Mouse (Mus musculus): ENCODE measurements around the gene Pappa2. TPM values are rescaled to one million over a fixed set of nuclear protein-coding genes. Genes with fewer than 3 reads are reported as not detected.

Gene Pappa2
- polyA plus RNA-seq, 1 experiment from 2014 or later: 0.29 TPM

DNA sequence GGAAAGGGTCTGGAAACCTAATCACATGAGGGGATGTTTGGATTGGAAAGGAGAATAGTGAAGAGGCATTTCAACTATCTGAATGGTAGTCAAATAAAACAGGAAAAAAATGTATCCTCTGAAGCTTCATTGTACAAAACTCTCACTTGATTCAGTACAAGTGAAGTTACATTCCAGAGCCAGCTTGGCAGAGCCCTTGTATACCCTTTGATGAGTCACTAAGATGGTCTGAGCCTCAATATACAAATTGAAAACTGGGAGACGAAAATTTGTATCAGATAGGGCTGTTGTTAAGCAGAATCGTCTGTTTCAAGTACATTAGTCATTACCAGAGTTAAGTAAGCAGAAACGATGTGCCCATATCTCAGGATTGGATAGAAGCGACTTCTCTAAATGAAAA, 143.1 kb downstream of the Pappa2 start:
- H3K4me2 ChIP-seq: no peak overlapping the region
- no peak overlapping the region for H3K27ac ChIP-seq
- no peaks in the 10 kb centered on the region for H3K27me3 ChIP-seq
- ATAC-seq (replicated peaks; ENCODE audit: insufficient number of reproducible peaks, insufficient read depth, low FRiP score, low read depth): no peak
- no peaks in the 10 kb centered on the region for H3K9me3 ChIP-seq (replicated peaks)
- H3K9ac ChIP-seq: no peak overlapping the region
- no peaks in the 10 kb centered on the region for H3K36me3 ChIP-seq
- no peak overlapping the region for H3K4me3 ChIP-seq
- H3K4me1 ChIP-seq (replicated peaks): no peaks in the 10 kb centered on the region
- 68% methylated on average over 4 of the region's 4 CpGs for WGBS

DNA sequence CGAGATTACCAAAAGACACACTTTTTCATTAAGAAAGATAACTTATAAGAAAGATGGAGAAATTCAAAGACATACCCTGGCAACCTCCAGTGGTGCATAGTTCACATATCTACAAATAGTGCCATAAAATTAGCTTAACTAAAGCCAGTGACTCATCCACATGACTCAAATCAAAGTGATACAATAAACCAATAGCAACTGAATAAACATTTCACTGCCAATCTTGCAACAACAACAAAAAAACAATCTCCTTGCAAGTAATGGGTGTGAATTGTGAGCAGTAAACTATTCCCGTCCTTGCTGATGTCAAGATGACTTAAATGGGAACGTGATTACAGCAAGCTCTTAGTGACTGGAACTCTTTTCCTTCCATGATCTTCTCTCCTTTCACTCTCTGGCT, 150.1 kb downstream of the Pappa2 start:
- Histone ChIP-seq H3K9me3 (replicated peaks) (no peaks in the 10 kb centered on the region), H3K4me2 (no peak overlapping the region), H3K27me3 (no peaks in the 10 kb centered on the region), H3K27ac (no peak overlapping the region), H3K4me1 (replicated peaks) (no peaks in the 10 kb centered on the region), H3K4me3 (no peak overlapping the region), H3K9ac (no peak overlapping the region), H3K36me3 (no peaks in the 10 kb centered on the region)
- ATAC-seq (replicated peaks; ENCODE audit: insufficient number of reproducible peaks, insufficient read depth, low FRiP score, low read depth): no peak
- WGBS: 67% methylated on average over 3 of the region's 3 CpGs

DNA sequence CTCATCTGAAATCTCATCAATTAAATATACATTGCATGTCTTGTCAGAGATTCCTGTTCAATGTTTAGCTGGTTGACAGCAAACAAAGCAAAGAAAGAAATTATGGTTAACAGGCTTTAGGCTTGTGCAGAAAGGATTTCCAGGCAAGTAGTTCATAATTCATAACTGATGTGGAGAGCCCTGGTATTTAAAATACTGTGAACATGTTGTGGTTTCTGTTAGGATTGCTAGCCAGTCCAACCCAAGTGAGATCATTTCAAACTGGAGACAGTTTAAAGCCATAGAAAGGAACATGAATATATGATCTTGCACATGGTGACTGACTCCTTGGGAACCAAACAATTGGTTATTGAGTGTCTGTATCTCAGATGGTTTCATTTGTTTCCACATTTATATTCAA, 152.4 kb downstream of the Pappa2 start:
- Histone ChIP-seq H3K36me3 (no peaks in the 10 kb centered on the region), H3K27ac (no peak overlapping the region), H3K4me3 (no peak overlapping the region), H3K4me1 (replicated peaks) (no peaks in the 10 kb centered on the region), H3K9me3 (replicated peaks) (no peaks in the 10 kb centered on the region), H3K9ac (no peak overlapping the region), H3K4me2 (no peak overlapping the region), H3K27me3 (no peaks in the 10 kb centered on the region)
- no peak for ATAC-seq (replicated peaks; ENCODE audit: insufficient number of reproducible peaks, insufficient read depth, low FRiP score, low read depth)

DNA sequence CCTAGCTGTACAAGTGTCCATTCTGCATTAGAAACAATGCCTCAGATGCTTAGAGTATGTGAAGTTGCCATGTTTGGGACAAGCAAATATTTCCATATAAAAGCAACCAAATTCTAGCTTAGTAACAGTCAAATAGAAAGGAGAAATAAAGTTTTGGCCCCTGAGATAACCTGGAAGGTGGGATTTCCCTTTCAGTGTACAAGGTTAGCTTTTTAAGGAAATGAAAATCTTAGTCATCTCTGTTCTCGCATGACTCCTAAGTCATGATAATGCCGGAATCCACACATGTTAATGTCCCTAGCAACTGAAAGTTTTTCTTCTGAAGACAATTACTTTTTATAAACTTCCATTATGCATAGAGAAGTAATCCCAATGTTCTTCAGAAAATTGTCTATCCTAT, 160.6 kb downstream of the Pappa2 start:
- no peak overlapping the region for H3K4me3 ChIP-seq
- no peaks in the 10 kb centered on the region for H3K27me3 ChIP-seq
- H3K27ac ChIP-seq: no peak overlapping the region
- H3K9ac ChIP-seq: no peak overlapping the region
- H3K36me3 ChIP-seq: no peaks in the 10 kb centered on the region
- ATAC-seq (replicated peaks; ENCODE audit: insufficient number of reproducible peaks, insufficient read depth, low FRiP score, low read depth): no peak
- 83% methylated on average over 2 of the region's 2 CpGs for WGBS
- no peaks in the 10 kb centered on the region for H3K4me1 ChIP-seq (replicated peaks)
- no peaks in the 10 kb centered on the region for H3K9me3 ChIP-seq (replicated peaks)
- no peak overlapping the region for H3K4me2 ChIP-seq

DNA sequence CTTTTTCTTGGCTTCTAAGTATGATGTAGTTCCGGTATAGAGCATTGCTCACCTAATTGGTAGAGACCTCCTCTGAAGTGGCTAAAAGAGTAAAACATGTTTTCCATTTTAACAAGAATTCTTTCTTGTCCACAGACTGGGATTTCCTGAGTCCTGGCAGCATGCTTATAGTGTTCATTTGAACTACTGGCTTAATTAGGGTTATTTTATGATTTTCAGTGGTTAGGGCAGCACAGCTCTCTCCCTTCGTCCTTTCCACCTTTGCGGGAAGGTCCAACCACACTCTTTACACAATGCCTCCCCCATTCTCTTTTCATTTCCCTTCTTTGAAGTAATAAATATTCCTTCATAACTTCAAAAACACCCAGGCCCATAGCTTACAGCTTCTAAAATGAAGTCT, 163.8 kb downstream of the Pappa2 start:
- H3K4me1 ChIP-seq (replicated peaks): no peaks in the 10 kb centered on the region
- no peak overlapping the region for H3K9ac ChIP-seq
- no peaks in the 10 kb centered on the region for H3K9me3 ChIP-seq (replicated peaks)
- no peaks in the 10 kb centered on the region for H3K27me3 ChIP-seq
- H3K4me3 ChIP-seq: no peak overlapping the region
- no peaks in the 10 kb centered on the region for H3K36me3 ChIP-seq
- H3K4me2 ChIP-seq: no peak overlapping the region
- no peak for ATAC-seq (replicated peaks; ENCODE audit: insufficient number of reproducible peaks, insufficient read depth, low FRiP score, low read depth)
- no peak overlapping the region for H3K27ac ChIP-seq
- 83% methylated on average over 3 of the region's 3 CpGs for WGBS

DNA sequence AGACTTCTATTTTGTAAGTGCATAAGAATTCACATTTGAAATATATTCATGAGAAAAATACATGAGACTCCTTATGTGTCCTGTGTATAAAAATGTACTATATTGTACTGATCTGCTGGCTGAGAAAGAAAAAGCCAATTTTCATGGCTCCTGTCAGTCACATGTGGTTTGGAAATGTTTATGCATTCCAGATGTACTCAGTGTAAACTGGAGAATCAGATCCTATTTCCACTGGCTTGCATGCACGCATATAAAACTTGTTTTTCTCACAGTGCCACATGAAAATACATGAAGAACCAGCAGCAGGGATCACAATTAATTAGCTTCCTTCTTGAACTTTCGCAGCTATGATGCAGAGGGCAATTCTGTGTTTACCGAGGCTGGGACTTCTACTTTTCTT, 168.4 kb downstream of the Pappa2 start:
- no peaks in the 10 kb centered on the region for H3K9me3 ChIP-seq (replicated peaks)
- no peak overlapping the region for H3K27ac ChIP-seq
- no peaks in the 10 kb centered on the region for H3K36me3 ChIP-seq
- no peak for ATAC-seq (replicated peaks; ENCODE audit: insufficient number of reproducible peaks, insufficient read depth, low FRiP score, low read depth)
- no peaks in the 10 kb centered on the region for H3K4me1 ChIP-seq (replicated peaks)
- 80% methylated on average over 3 of the region's 3 CpGs for WGBS
- H3K4me3 ChIP-seq: no peak overlapping the region
- no peaks in the 10 kb centered on the region for H3K27me3 ChIP-seq
- H3K9ac ChIP-seq: no peak overlapping the region
- H3K4me2 ChIP-seq: no peak overlapping the region

DNA sequence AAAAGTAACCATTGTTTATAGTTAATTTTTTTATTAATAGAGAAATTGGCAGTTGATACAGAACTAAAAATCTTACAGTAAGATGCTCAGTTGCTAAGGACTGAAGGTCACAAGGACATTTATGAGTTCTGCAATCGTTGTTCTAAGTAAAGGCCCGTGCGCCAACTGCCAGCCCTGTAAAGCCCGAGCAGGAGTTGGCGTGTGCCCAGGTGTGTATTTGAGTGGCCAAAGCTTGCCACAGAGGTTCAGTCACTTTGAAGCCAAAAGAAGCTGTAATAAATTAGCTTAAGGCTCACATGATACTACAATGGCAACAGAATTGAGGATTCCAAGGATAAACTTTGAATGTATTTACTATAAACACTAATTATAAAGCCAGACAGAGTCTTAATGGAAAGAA, 204.8 kb downstream of the Pappa2 start:
- Histone ChIP-seq H3K36me3 (no peaks in the 10 kb centered on the region), H3K4me3 (no peak overlapping the region), H3K4me1 (replicated peaks) (0 out of 2 replicates have a peak, but pooled peaks cover 8% of the 10 kb centered on the region), H3K9ac (no peak overlapping the region), H3K9me3 (replicated peaks) (no peaks in the 10 kb centered on the region), H3K27me3 (no peaks in the 10 kb centered on the region), H3K27ac (no peak overlapping the region), H3K4me2 (no peak overlapping the region)
- WGBS: 78% methylated on average over 5 of the region's 5 CpGs
- no peak for ATAC-seq (replicated peaks; ENCODE audit: insufficient number of reproducible peaks, insufficient read depth, low FRiP score, low read depth)

DNA sequence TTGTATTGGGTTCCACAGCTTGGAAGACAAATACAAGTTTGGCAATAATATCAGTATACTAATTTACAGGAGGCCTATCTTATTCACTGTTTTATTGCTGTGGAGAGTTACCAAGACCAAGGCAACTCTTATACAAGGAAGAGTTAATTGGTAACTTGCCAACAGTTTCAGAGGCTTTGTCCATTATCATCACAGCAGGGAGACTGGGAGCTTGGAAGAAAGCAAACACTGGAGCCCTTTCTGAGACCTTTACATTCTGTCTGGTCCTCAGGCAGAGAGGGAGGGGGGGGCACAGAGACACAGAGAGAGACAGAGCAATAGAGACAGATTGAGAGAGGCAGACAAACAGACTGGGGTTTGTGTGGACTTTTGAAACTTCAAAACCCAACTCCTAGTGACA, 207.2 kb downstream of the Pappa2 start:
- no peak overlapping the region for H3K4me2 ChIP-seq
- no peaks in the 10 kb centered on the region for H3K9me3 ChIP-seq (replicated peaks)
- no peaks in the 10 kb centered on the region for H3K36me3 ChIP-seq
- no peak overlapping the region for H3K4me3 ChIP-seq
- no peaks in the 10 kb centered on the region for H3K27me3 ChIP-seq
- H3K4me1 ChIP-seq (replicated peaks): 0 out of 2 replicates have a peak, but pooled peaks cover 8% of the 10 kb centered on the region
- no peak overlapping the region for H3K9ac ChIP-seq
- ATAC-seq (replicated peaks; ENCODE audit: insufficient number of reproducible peaks, insufficient read depth, low FRiP score, low read depth): no peak
- H3K27ac ChIP-seq: no peak overlapping the region

DNA sequence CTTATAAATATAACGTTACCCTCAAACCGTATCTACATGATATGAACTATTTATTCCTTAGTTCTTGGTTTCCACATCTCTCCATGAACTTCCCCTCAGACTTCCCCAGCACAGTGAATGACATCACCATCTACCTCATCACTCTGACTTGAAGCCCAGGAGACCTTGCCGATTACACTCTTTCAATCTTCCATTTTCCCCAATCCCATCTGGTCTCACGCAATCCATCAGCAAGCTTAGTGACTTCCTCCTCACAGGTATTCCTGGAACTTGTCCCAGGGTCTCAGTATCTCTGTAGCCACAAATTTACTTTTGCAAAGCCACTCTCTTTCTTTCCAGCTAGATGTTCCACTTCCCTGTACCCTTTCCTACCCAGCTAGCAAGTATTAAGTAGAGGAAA, 209.5 kb downstream of the Pappa2 start:
- WGBS: 75% methylated on average over 4 of the region's 4 CpGs
- Histone ChIP-seq H3K4me3 (no peak overlapping the region), H3K27me3 (no peaks in the 10 kb centered on the region)

DNA sequence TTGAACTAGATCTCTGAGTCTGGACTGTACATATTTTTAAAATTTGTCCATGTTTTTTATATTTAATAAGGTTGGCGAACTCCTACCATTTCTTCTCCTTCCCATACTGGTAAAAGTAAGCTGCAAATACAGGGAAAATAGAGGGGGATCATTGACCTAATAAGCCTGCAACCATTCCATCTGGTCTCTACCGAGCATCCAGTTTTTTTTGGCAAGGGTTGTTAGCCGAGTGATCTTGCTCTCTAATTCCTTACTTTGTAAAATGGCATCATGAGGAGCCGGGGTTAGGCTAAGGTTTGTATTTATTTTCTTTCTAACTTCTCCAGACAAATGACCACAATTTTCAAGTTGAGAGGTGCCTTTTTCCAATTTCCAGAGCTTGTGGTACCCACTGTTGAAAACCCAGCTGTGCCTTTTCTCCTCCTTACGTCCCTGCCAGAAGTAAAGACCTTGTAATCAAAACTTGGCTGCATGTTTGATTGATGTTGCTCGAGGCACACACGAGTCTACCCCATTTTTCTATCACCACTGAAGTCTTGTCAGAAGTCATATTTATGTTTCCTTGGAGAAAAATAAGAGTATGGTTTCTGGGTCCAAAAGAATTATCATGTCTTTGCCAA, 210.1 kb downstream of the Pappa2 start:
- Histone ChIP-seq H3K4me2 (no peak overlapping the region), H3K4me1 (replicated peaks) (peaks cover 18% of the 10 kb centered on the region), H3K4me3 (no peak overlapping the region), H3K27ac (no peak overlapping the region), H3K9me3 (replicated peaks) (no peaks in the 10 kb centered on the region), H3K9ac (no peak overlapping the region), H3K36me3 (no peaks in the 10 kb centered on the region), H3K27me3 (no peaks in the 10 kb centered on the region)
- no peak for ATAC-seq (replicated peaks; ENCODE audit: insufficient number of reproducible peaks, insufficient read depth, low FRiP score, low read depth)
- WGBS: 64% methylated on average over 7 of the region's 7 CpGs

More for the DNA sequence above, 209.5 kb downstream of the Pappa2 start:
- no peak for ATAC-seq (replicated peaks; ENCODE audit: insufficient number of reproducible peaks, insufficient read depth, low FRiP score, low read depth)
- Histone ChIP-seq H3K27ac (no peak overlapping the region), H3K36me3 (no peaks in the 10 kb centered on the region), H3K4me1 (replicated peaks) (peaks cover 14% of the 10 kb centered on the region), H3K4me2 (no peak overlapping the region), H3K9ac (no peak overlapping the region), H3K9me3 (replicated peaks) (no peaks in the 10 kb centered on the region)

DNA sequence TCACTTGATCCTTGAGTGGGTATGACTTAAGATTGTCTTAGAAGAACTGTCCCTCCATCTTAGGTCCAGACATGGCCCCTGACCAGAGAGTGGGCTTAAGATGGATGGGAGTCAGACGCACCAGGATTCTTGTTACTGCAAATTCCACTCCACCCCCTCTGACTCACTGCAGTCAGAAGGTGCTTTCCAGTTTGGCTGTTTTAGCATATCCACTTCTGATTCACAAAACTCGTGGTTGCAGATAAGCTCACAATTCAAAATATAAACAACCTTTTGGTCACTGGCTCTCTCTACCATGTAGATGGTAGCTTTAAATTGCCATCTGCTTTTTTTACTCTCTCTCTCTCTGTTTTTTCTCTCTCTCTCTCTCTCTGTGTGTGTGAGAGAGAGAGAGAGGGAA, 214.4 kb downstream of the Pappa2 start:
- no peak overlapping the region for H3K4me2 ChIP-seq
- WGBS: 21% methylated on average over 2 of the region's 2 CpGs
- H3K27me3 ChIP-seq: no peaks in the 10 kb centered on the region
- H3K27ac ChIP-seq: no peak overlapping the region
- H3K4me3 ChIP-seq: no peak overlapping the region
- ATAC-seq (replicated peaks; ENCODE audit: insufficient number of reproducible peaks, insufficient read depth, low FRiP score, low read depth): no peak
- H3K4me1 ChIP-seq (replicated peaks): peaks cover 9% of the 10 kb centered on the region
- H3K36me3 ChIP-seq: no peaks in the 10 kb centered on the region
- H3K9ac ChIP-seq: no peak overlapping the region
- H3K9me3 ChIP-seq (replicated peaks): no peaks in the 10 kb centered on the region

DNA sequence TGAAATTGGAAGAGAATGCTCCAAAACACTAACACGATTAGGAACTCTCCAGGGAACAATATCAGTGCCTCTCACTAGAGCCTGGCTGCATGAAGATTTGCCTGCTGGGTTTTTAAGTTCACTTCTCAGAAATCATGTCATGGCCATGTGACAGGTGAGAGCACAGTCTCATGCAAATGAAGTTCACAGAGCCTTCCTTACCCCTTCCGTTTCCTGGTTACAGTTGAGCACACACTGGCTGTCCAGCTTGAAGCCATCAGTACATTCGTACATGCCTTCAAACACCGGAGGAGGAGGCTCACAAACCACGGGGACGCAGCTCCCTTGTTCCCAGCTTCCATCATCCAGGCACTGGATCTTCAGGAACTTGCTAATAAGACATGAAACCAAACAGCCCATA, 215.6 kb downstream of the Pappa2 start:
- no peak for ATAC-seq (replicated peaks; ENCODE audit: insufficient number of reproducible peaks, insufficient read depth, low FRiP score, low read depth)
- peaks cover 9% of the 10 kb centered on the region for H3K4me1 ChIP-seq (replicated peaks)
- 72% methylated on average over 6 of the region's 6 CpGs for WGBS

More for the DNA sequence above, 215.6 kb downstream of the Pappa2 start:
- Histone ChIP-seq H3K4me3 (no peak overlapping the region), H3K27ac (no peak overlapping the region), H3K9ac (no peak overlapping the region), H3K9me3 (replicated peaks) (no peaks in the 10 kb centered on the region), H3K36me3 (no peaks in the 10 kb centered on the region), H3K27me3 (no peaks in the 10 kb centered on the region), H3K4me2 (no peak overlapping the region)

Data from heart, embryonic 15.5 days (tissue).